16 mouse cellular contexts compared by ENCODE assay signal in the genomic region with DNA sequence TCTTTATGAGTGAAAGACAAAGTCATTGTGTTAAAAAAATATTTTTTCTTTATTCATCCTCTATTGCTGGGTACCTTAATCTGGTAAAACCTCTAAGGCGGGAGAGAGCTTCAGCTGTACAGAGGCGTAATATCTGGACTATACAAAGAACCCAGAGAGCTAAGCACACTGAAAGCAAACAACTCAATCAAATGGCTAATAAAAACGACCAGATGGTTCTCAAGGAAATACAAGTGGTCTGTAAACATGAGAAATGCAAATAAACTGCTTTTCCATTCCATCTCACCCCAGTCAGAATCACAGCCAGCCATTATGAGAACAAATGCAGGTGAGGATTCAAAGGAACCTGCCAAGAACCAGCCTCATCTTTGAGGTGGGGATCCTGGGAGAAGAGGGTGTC.
"Had no signal": no experiment of that assay in that cellular context is flagged by ENCODE, and none has a peak within 500 bp of the region (broad histone marks: within the 10 kb centered on the region; RNA-seq: fewer than 3 reads in every experiment).

No protein-coding gene starts in this region.

- H3K4me2 ChIP-seq: liver, embryonic 12.5 days; midbrain, embryonic 12.5 days; neural tube, embryonic 12.5 days had no signal

- DNase-seq: lung, adult 18-20 months; lung, postnatal 10 days; lung, postnatal 36 days; midbrain, embryonic 14.5 days; right cerebral cortex, postnatal 25 days; right cerebral cortex, postnatal 4 days; spleen, adult 18-20 months; thymus, adult 18-20 months; thymus, postnatal 14 days; thymus, postnatal 36 days had no signal

- H3K9ac ChIP-seq: liver, embryonic 12.5 days; liver, embryonic 14.5 days; midbrain, embryonic 12.5 days; neural tube, embryonic 12.5 days had no signal

- H3K27me3 ChIP-seq: liver, embryonic 12.5 days; midbrain, embryonic 12.5 days; neural tube, embryonic 12.5 days had no signal

- H3K4me3 ChIP-seq: liver, embryonic 12.5 days; midbrain, embryonic 10.5 days; midbrain, embryonic 12.5 days; neural tube, embryonic 12.5 days had no signal

- H3K9me3 ChIP-seq: liver, embryonic 12.5 days had no signal

- H3K27ac ChIP-seq: liver, embryonic 12.5 days; liver, embryonic 14.5 days; midbrain, embryonic 10.5 days; midbrain, embryonic 12.5 days; neural tube, embryonic 12.5 days had no signal

- ATAC-seq: liver, embryonic 12.5 days; midbrain, embryonic 16.5 days had no signal

- H3K4me1 ChIP-seq: liver, embryonic 12.5 days; midbrain, embryonic 10.5 days; midbrain, embryonic 12.5 days; neural tube, embryonic 12.5 days had no signal
